Mouse (Mus musculus) neural tube, embryonic 15.5 days (tissue): Measurements from ENCODE around the gene Glipr1l1. TPM values are rescaled to one million over a fixed set of nuclear protein-coding genes. Genes with fewer than 3 reads are reported as not detected.
"Not testable (repeated sequence)": the region's sequence is repeated elsewhere in the genome, so short reads cannot be mapped to it uniquely, and the experiment has no call there.

Source experiments
- ATAC-seq: fragments of 200-750 bp; cut with Nextera tagmentation; 2 replicates; pipeline ENCODE4 v1.8.0; 2017; ENCODE audit warnings: mild to moderate bottlenecking, moderate TSS enrichment, moderate library complexity; ENCODE audit not compliant: low FRiP score
- H3K27ac ChIP-seq: fragments of 300-500 bp; sonication (generic); replicated peaks from 2 replicates; pipeline ENCODE4 v1.5.1; 2015; ENCODE audit warnings: mild to moderate bottlenecking, inconsistent platforms
- H3K27me3 ChIP-seq: fragments of 300-500 bp; sonication (generic); replicated peaks from 2 replicates; pipeline ENCODE4 v1.6.1; 2015; ENCODE audit warnings: inconsistent platforms
- H3K36me3 ChIP-seq: fragments of 300-500 bp; sonication (generic); 2 replicates; pipeline ENCODE4 v1.6.1; 2015; ENCODE audit warnings: inconsistent platforms
- H3K4me1 ChIP-seq: fragments of 300-500 bp; sonication (generic); 2 replicates; pipeline ENCODE4 v1.6.1; 2015; ENCODE audit warnings: inconsistent platforms
- H3K4me2 ChIP-seq: fragments of 300-500 bp; sonication (generic); 2 replicates; pipeline ENCODE4 v1.6.1; 2015; ENCODE audit warnings: inconsistent platforms, mild to moderate bottlenecking, moderate library complexity
- H3K4me3 ChIP-seq: fragments of 300-500 bp; sonication (generic); replicated peaks from 2 replicates; pipeline ENCODE4 v1.5.1; 2015; ENCODE audit warnings: mild to moderate bottlenecking, inconsistent platforms
- H3K9ac ChIP-seq: fragments of 300-500 bp; sonication (generic); replicated peaks from 2 replicates; pipeline ENCODE4 v1.6.1; 2015; ENCODE audit warnings: mild to moderate bottlenecking, inconsistent platforms
- H3K9me3 ChIP-seq: fragments of 300-500 bp; sonication (generic); replicated peaks from 2 replicates; pipeline ENCODE4 v1.6.1; 2016; ENCODE audit warnings: inconsistent platforms
- WGBS: fragments of 180-500 bp; shearing (Covaris S2); methylation state at CpG from one replicate; pipeline ENCODE4 v1.1.7; 2015; ENCODE audit warnings: mixed read lengths; 5-methylcytosine and 5-hydroxymethylcytosine counted together
- polyA plus RNA-seq: library from polyadenylated mRNA; unstranded; fragments of >200 nt; fragmentation: Nextera tagmentation; extraction: Ambion mirVana; gene quantifications from 2 replicates; pipeline ENCODE4 v1.2.1, GENCODE M21; 2015

The Glipr1l1 gene
- not detected in 2 replicates for polyA plus RNA-seq

GRCm38 (mm10) chr10:112059702-112060582 lies at the start of gene Glipr1l1:
Glipr1l1 (plus strand) TSS chr10:112060189.
- Histone ChIP-seq H3K27me3 (no peaks in the 10 kb centered on the region), H3K4me2 (peak within 1 kb of the TSS; percentile 43), H3K4me1 (0 out of 2 replicates have a peak, but pooled peaks cover 4% of the 10 kb centered on the region), H3K36me3 (no peaks in the 10 kb centered on the region), H3K9ac (no peak within 1 kb of the TSS), H3K4me3 (no peak within 1 kb of the TSS), H3K9me3 (no peaks in the 10 kb centered on the region), H3K27ac (no peak within 1 kb of the TSS)
- 20% methylated on average over 14 of the region's 14 CpGs for WGBS
- peak; percentile 99 for ATAC-seq

- Histone ChIP-seq H3K9me3 (no peaks in the 10 kb centered on the region), H3K27me3 (no peaks in the 10 kb centered on the region), H3K9ac (no peak overlapping the region), H3K36me3 (no peaks in the 10 kb centered on the region), H3K4me2 (no peak overlapping the region), H3K4me3 (no peak overlapping the region), H3K4me1 (no peaks in the 10 kb centered on the region), H3K27ac (no peak overlapping the region)
- WGBS: 85% methylated on average over 2 of the region's 2 CpGs
- ATAC-seq: no peak
Measured at GRCm38 (mm10) chr10:112023585-112023984, 36.4 kb upstream of the Glipr1l1 start.

GRCm38 (mm10) chr10:112028689-112029088 lies 31.3 kb upstream of the Glipr1l1 start:
- not testable (repeated sequence) for H3K27me3 ChIP-seq, H3K9me3 ChIP-seq, H3K27ac ChIP-seq, H3K4me1 ChIP-seq, ATAC-seq, H3K4me3 ChIP-seq, H3K36me3 ChIP-seq, H3K4me2 ChIP-seq, H3K9ac ChIP-seq
- WGBS: 74% methylated on average over 3 of the region's 3 CpGs

GRCm38 (mm10) chr10:112043523-112043922 lies 16.5 kb upstream of the Glipr1l1 start:
- not testable (repeated sequence) for ATAC-seq
- WGBS: 78% methylated on average over 9 of the region's 9 CpGs

GRCm38 (mm10) chr10:112044283-112044682 lies 15.7 kb upstream of the Glipr1l1 start:
- Histone ChIP-seq H3K4me2 (peak overlapping the region; percentile 46), H3K4me3 (0 out of 2 replicates have a peak overlapping the region, but pooled peaks have one; percentile 5)
- not testable (repeated sequence) for H3K9ac ChIP-seq, H3K36me3 ChIP-seq, H3K27me3 ChIP-seq, H3K27ac ChIP-seq, H3K4me1 ChIP-seq, H3K9me3 ChIP-seq, ATAC-seq
- WGBS: 41% methylated on average over 14 of the region's 14 CpGs

More at GRCm38 (mm10) chr10:112043523-112043922, 16.5 kb upstream of the Glipr1l1 start:
- H3K36me3 ChIP-seq, H3K27me3 ChIP-seq, H3K9me3 ChIP-seq, H3K4me1 ChIP-seq, H3K4me2 ChIP-seq, H3K27ac ChIP-seq, H3K9ac ChIP-seq, H3K4me3 ChIP-seq: not testable (repeated sequence)

GRCm38 (mm10) chr10:112051220-112051619 lies 8.8 kb upstream of the Glipr1l1 start:
- no peaks in the 10 kb centered on the region for H3K36me3 ChIP-seq
- ATAC-seq: no peak

GRCm38 (mm10) chr10:112051956-112052355 lies 8.0 kb upstream of the Glipr1l1 start:
- 77% methylated on average over 2 of the region's 2 CpGs for WGBS
- not testable (repeated sequence) for H3K27ac ChIP-seq, H3K4me1 ChIP-seq, H3K4me2 ChIP-seq, H3K27me3 ChIP-seq, H3K9ac ChIP-seq, ATAC-seq, H3K36me3 ChIP-seq, H3K4me3 ChIP-seq, H3K9me3 ChIP-seq

More at GRCm38 (mm10) chr10:112051220-112051619, 8.8 kb upstream of the Glipr1l1 start:
- H3K9ac ChIP-seq: no peak overlapping the region
- no peak overlapping the region for H3K4me2 ChIP-seq
- no peaks in the 10 kb centered on the region for H3K9me3 ChIP-seq
- no peaks in the 10 kb centered on the region for H3K27me3 ChIP-seq
- H3K4me3 ChIP-seq: no peak overlapping the region
- H3K27ac ChIP-seq: no peak overlapping the region
- no peaks in the 10 kb centered on the region for H3K4me1 ChIP-seq

- not testable (repeated sequence) for H3K27me3 ChIP-seq, H3K36me3 ChIP-seq, H3K27ac ChIP-seq, H3K9me3 ChIP-seq, H3K4me3 ChIP-seq, H3K9ac ChIP-seq, H3K4me1 ChIP-seq
- ATAC-seq: peak; percentile 72; the same call in 1 of the 2 replicates
- H3K4me2 ChIP-seq: peak overlapping the region; percentile 43; the same call in 1 of the 2 replicates
- 53% methylated on average over 6 of the region's 6 CpGs for WGBS
Measured at GRCm38 (mm10) chr10:112060583-112060934, 570 bp downstream of the Glipr1l1 start.

GRCm38 (mm10) chr10:112080044-112080443 lies 20.1 kb downstream of the Glipr1l1 start:
- no peaks in the 10 kb centered on the region for H3K4me1 ChIP-seq
- H3K9me3 ChIP-seq: no peaks in the 10 kb centered on the region
- no peak overlapping the region for H3K9ac ChIP-seq
- ATAC-seq: no peak
- H3K4me2 ChIP-seq: no peak overlapping the region
- no peaks in the 10 kb centered on the region for H3K27me3 ChIP-seq
- H3K36me3 ChIP-seq: no peaks in the 10 kb centered on the region
- no peak overlapping the region for H3K4me3 ChIP-seq
- no peak overlapping the region for H3K27ac ChIP-seq
- 73% methylated on average over 2 of the region's 2 CpGs for WGBS

- no peak for ATAC-seq
- Histone ChIP-seq H3K9me3 (no peaks in the 10 kb centered on the region), H3K36me3 (no peaks in the 10 kb centered on the region), H3K9ac (no peak within 1 kb of the TSS), H3K4me2 (no peak within 1 kb of the TSS), H3K4me1 (no peaks in the 10 kb centered on the region), H3K27me3 (no peaks in the 10 kb centered on the region), H3K27ac (no peak within 1 kb of the TSS), H3K4me3 (no peak within 1 kb of the TSS)
- 94% methylated on average over 14 of the region's 14 CpGs for WGBS
Measured at GRCm38 (mm10) chr10:112083157-112083556, 23.2 kb downstream of the Glipr1l1 start, which contains the start of gene Glipr1l2. Glipr1l2 (plus strand) TSS chr10:112083354.

GRCm38 (mm10) chr10:112105785-112106184 lies 45.8 kb downstream of the Glipr1l1 start:
- not testable (repeated sequence) for H3K4me3 ChIP-seq, H3K36me3 ChIP-seq, H3K9me3 ChIP-seq, H3K4me1 ChIP-seq, ATAC-seq, H3K27me3 ChIP-seq, H3K9ac ChIP-seq, H3K27ac ChIP-seq, H3K4me2 ChIP-seq
- WGBS: 5% methylated on average over 5 of the region's 5 CpGs

- no peaks in the 10 kb centered on the region for H3K27me3 ChIP-seq
- H3K4me1 ChIP-seq: no peaks in the 10 kb centered on the region
- no peaks in the 10 kb centered on the region for H3K36me3 ChIP-seq
- no peak overlapping the region for H3K9ac ChIP-seq
- H3K4me2 ChIP-seq: no peak overlapping the region
- no peak overlapping the region for H3K27ac ChIP-seq
- no peak overlapping the region for H3K4me3 ChIP-seq
- WGBS: 96% methylated on average over 7 of the region's 7 CpGs
- ATAC-seq: no peak
- H3K9me3 ChIP-seq: no peaks in the 10 kb centered on the region
Measured at GRCm38 (mm10) chr10:112110401-112110800, 50.4 kb downstream of the Glipr1l1 start.
